Mouse (Mus musculus) midbrain, embryonic 10.5 days (tissue): ENCODE data around the gene Heca. TPM values are rescaled to one million over a fixed set of nuclear protein-coding genes. Genes with fewer than 3 reads are reported as not detected.
"Not testable (repeated sequence)": the region's sequence is repeated elsewhere in the genome, so short reads cannot be mapped to it uniquely, and the experiment has no call there.

Source experiments
- DNase-seq: peaks from one replicate; pipeline ENCODE4 v3.0.0-alpha.2; 2017; ENCODE audit warnings: low spot score
- H3K27ac ChIP-seq: fragments of 300-500 bp; sonication (generic); replicated peaks from 2 replicates; pipeline ENCODE4 v1.5.1; 2016; ENCODE audit warnings: mild to moderate bottlenecking
- H3K27me3 ChIP-seq: fragments of 300-500 bp; sonication (generic); 2 replicates; pipeline ENCODE4 v1.6.1; 2016; ENCODE audit warnings: low read depth, mild to moderate bottlenecking; ENCODE audit not compliant: poor library complexity, severe bottlenecking
- H3K36me3 ChIP-seq: fragments of 300-500 bp; sonication (generic); 2 replicates; pipeline ENCODE4 v1.6.1; 2016; ENCODE audit warnings: mild to moderate bottlenecking, moderate library complexity
- H3K4me1 ChIP-seq: fragments of 300-500 bp; sonication (generic); 2 replicates; pipeline ENCODE4 v1.6.1; 2016
- H3K4me3 ChIP-seq: fragments of 300-500 bp; sonication (generic); 2 replicates; pipeline ENCODE4 v1.5.1; 2016; ENCODE audit warnings: mild to moderate bottlenecking, moderate library complexity
- H3K9me3 ChIP-seq: fragments of 300-500 bp; sonication (generic); replicated peaks from 2 replicates; pipeline ENCODE4 v1.6.1; 2016; ENCODE audit warnings: mild to moderate bottlenecking
- WGBS: fragments of 180-500 bp; shearing (Covaris S2); methylation state at CpG from one replicate; pipeline ENCODE4 v1.1.7; 2016; 5-methylcytosine and 5-hydroxymethylcytosine counted together
- polyA plus RNA-seq: library from polyadenylated mRNA; unstranded; fragments of >200 nt; fragmentation: Nextera tagmentation; extraction: Ambion mirVana; gene quantifications from 2 replicates; pipeline ENCODE4 v1.2.1, GENCODE M21; 2016

Gene Heca
- polyA plus RNA-seq, 1 experiment from 2014 or later: 2.8 TPM

- Histone ChIP-seq H3K36me3 (no peaks in the 10 kb centered on the region), H3K27ac (peak overlapping the region; percentile 33), H3K4me1 (peaks cover 13% of the 10 kb centered on the region), H3K9me3 (no peaks in the 10 kb centered on the region), H3K27me3 (no peaks in the 10 kb centered on the region), H3K4me3 (no peak overlapping the region)
- peak; percentile 68 for DNase-seq
- WGBS: 29% methylated on average over 5 of the region's 5 CpGs
These were observed 77.8 kb downstream of the Heca start for GRCm38 (mm10) chr10:17869822-17870662.

GRCm38 (mm10) chr10:17860701-17861480, 87.0 kb downstream of the Heca start:
- no peak for DNase-seq
- 84% methylated on average over 6 of the region's 6 CpGs for WGBS

GRCm38 (mm10) chr10:17857647-17858261, 90.1 kb downstream of the Heca start:
- Histone ChIP-seq H3K9me3 (no peaks in the 10 kb centered on the region), H3K36me3 (no peaks in the 10 kb centered on the region), H3K4me1 (no peaks in the 10 kb centered on the region), H3K27ac (no peak overlapping the region), H3K27me3 (no peaks in the 10 kb centered on the region), H3K4me3 (no peak overlapping the region)
- no peak for DNase-seq
- WGBS: 89% methylated on average over 9 of the region's 9 CpGs

More at GRCm38 (mm10) chr10:17860701-17861480, 87.0 kb downstream of the Heca start:
- H3K27ac ChIP-seq: no peak overlapping the region
- H3K36me3 ChIP-seq: no peaks in the 10 kb centered on the region
- H3K4me1 ChIP-seq: no peaks in the 10 kb centered on the region
- H3K9me3 ChIP-seq: no peaks in the 10 kb centered on the region
- no peaks in the 10 kb centered on the region for H3K27me3 ChIP-seq
- no peak overlapping the region for H3K4me3 ChIP-seq

- no peaks in the 10 kb centered on the region for H3K9me3 ChIP-seq
- peaks cover 25% of the 10 kb centered on the region for H3K36me3 ChIP-seq
- no peaks in the 10 kb centered on the region for H3K27me3 ChIP-seq
- no peak for DNase-seq
- no peaks in the 10 kb centered on the region for H3K4me1 ChIP-seq
- no peak overlapping the region for H3K4me3 ChIP-seq
- no peak overlapping the region for H3K27ac ChIP-seq
- WGBS: 83% methylated on average over 4 of the region's 4 CpGs
These were observed 102.9 kb downstream of the Heca start for GRCm38 (mm10) chr10:17844781-17845537.

GRCm38 (mm10) chr10:17842030-17842429, 105.8 kb downstream of the Heca start:
- H3K4me1 ChIP-seq: peaks cover 5% of the 10 kb centered on the region
- H3K27me3 ChIP-seq: no peaks in the 10 kb centered on the region

GRCm38 (mm10) chr10:17836275-17836674, 111.6 kb downstream of the Heca start:
- Histone ChIP-seq H3K36me3 (0 out of 2 replicates have a peak, but pooled peaks cover 5% of the 10 kb centered on the region), H3K27ac (no peak overlapping the region), H3K4me3 (no peak overlapping the region), H3K4me1 (peaks cover 19% of the 10 kb centered on the region), H3K9me3 (no peaks in the 10 kb centered on the region), H3K27me3 (no peaks in the 10 kb centered on the region)
- DNase-seq: no peak
- 83% methylated on average over 1 of the region's 1 CpGs for WGBS

More at GRCm38 (mm10) chr10:17842030-17842429, 105.8 kb downstream of the Heca start:
- Histone ChIP-seq H3K27ac (no peak overlapping the region), H3K36me3 (peaks cover 25% of the 10 kb centered on the region), H3K9me3 (no peaks in the 10 kb centered on the region), H3K4me3 (no peak overlapping the region)
- no peak for DNase-seq
- WGBS: 90% methylated on average over 3 of the region's 3 CpGs

- Histone ChIP-seq H3K9me3 (no peaks in the 10 kb centered on the region), H3K27ac (no peak overlapping the region), H3K4me1 (peaks cover 31% of the 10 kb centered on the region), H3K27me3 (no peaks in the 10 kb centered on the region), H3K36me3 (no peaks in the 10 kb centered on the region), H3K4me3 (no peak overlapping the region)
- no peak for DNase-seq
- 94% methylated on average over 6 of the region's 6 CpGs for WGBS
These were observed 112.8 kb downstream of the Heca start for GRCm38 (mm10) chr10:17835031-17835430.

GRCm38 (mm10) chr10:17831041-17831440, 116.8 kb downstream of the Heca start:
- H3K36me3 ChIP-seq: no peaks in the 10 kb centered on the region
- peak; percentile 52 for DNase-seq
- H3K9me3 ChIP-seq: no peaks in the 10 kb centered on the region
- H3K4me1 ChIP-seq: peaks cover 62% of the 10 kb centered on the region
- no peaks in the 10 kb centered on the region for H3K27me3 ChIP-seq
- no peak overlapping the region; the same call in 1 of the 2 replicates for H3K4me3 ChIP-seq
- H3K27ac ChIP-seq: peak overlapping the region; percentile 73
- WGBS: 11% methylated on average over 3 of the region's 3 CpGs

GRCm38 (mm10) chr10:17829205-17829604, 118.7 kb downstream of the Heca start:
- WGBS: 89% methylated on average over 4 of the region's 4 CpGs
- Histone ChIP-seq H3K27ac (no peak overlapping the region), H3K4me3 (no peak overlapping the region), H3K4me1 (peaks cover 62% of the 10 kb centered on the region), H3K9me3 (no peaks in the 10 kb centered on the region), H3K36me3 (peaks cover 8% of the 10 kb centered on the region), H3K27me3 (no peaks in the 10 kb centered on the region)
- no peak for DNase-seq

GRCm38 (mm10) chr10:17827391-17827790, 120.5 kb downstream of the Heca start:
- DNase-seq: peak; percentile 77
- under 1% methylated on average over 12 of the region's 12 CpGs for WGBS
- Histone ChIP-seq H3K4me3 (peak overlapping the region; percentile 34), H3K27ac (peak overlapping the region; percentile 77), H3K27me3 (no peaks in the 10 kb centered on the region), H3K36me3 (peaks cover 8% of the 10 kb centered on the region), H3K9me3 (no peaks in the 10 kb centered on the region), H3K4me1 (peaks cover 59% of the 10 kb centered on the region)

- 89% methylated on average over 7 of the region's 7 CpGs for WGBS
- not testable (repeated sequence) for H3K4me1 ChIP-seq, H3K27me3 ChIP-seq, DNase-seq, H3K4me3 ChIP-seq, H3K27ac ChIP-seq
- peaks cover 50% of the 10 kb centered on the region for H3K36me3 ChIP-seq
- H3K9me3 ChIP-seq: peaks cover 19% of the 10 kb centered on the region; the same call in 1 of the 2 replicates
These were observed 127.4 kb downstream of the Heca start for GRCm38 (mm10) chr10:17820422-17820821.
